Mouse (Mus musculus) limb, embryonic 10.5 days (tissue): ENCODE measurements around the gene Dpf3. TPM values are rescaled to one million over a fixed set of nuclear protein-coding genes. Genes with fewer than 3 reads are reported as not detected.

Source experiments
- DNase-seq: peaks from one replicate; pipeline ENCODE4 v3.0.0-alpha.2; 2017; ENCODE audit warnings: low spot score
- H3K27ac ChIP-seq: fragments of 300-500 bp; sonication (generic); 2 replicates; pipeline ENCODE4 v1.5.1; 2016; ENCODE audit warnings: mild to moderate bottlenecking
- H3K27me3 ChIP-seq: fragments of 300-500 bp; sonication (generic); 2 replicates; pipeline ENCODE4 v1.6.1; 2016; ENCODE audit warnings: low read depth, mild to moderate bottlenecking; ENCODE audit not compliant: poor library complexity, severe bottlenecking
- H3K36me3 ChIP-seq: fragments of 300-500 bp; sonication (generic); 2 replicates; pipeline ENCODE4 v1.6.1; 2016; ENCODE audit warnings: mild to moderate bottlenecking, moderate library complexity
- H3K4me1 ChIP-seq: fragments of 300-500 bp; sonication (generic); 2 replicates; pipeline ENCODE4 v1.6.1; 2016
- H3K4me3 ChIP-seq: fragments of 300-500 bp; sonication (generic); 2 replicates; pipeline ENCODE4 v1.5.1; 2016; ENCODE audit warnings: mild to moderate bottlenecking, moderate library complexity
- H3K9me3 ChIP-seq: fragments of 300-500 bp; sonication (generic); replicated peaks from 2 replicates; pipeline ENCODE4 v1.6.1; 2016; ENCODE audit warnings: mild to moderate bottlenecking
- WGBS: fragments of 180-500 bp; shearing (Covaris S2); methylation state at CpG from one replicate; pipeline ENCODE4 v1.1.7; 2016; 5-methylcytosine and 5-hydroxymethylcytosine counted together
- polyA plus RNA-seq: library from polyadenylated mRNA; unstranded; fragments of >200 nt; fragmentation: Nextera tagmentation; extraction: Ambion mirVana; gene quantifications from 2 replicates; pipeline ENCODE4 v1.2.1, GENCODE M21; 2016

The Dpf3 gene
- polyA plus RNA-seq: 2.5 and 2.6 TPM in 2 replicates

GRCm38 (mm10) chr12:83487476-83487991, at the start of gene Dpf3:
Dpf3 (minus strand) TSS chr12:83487716.
- Histone ChIP-seq H3K4me1 (peaks cover 45% of the 10 kb centered on the region), H3K36me3 (no peaks in the 10 kb centered on the region), H3K27ac (peak within 1 kb of the TSS; percentile 61), H3K9me3 (no peaks in the 10 kb centered on the region), H3K27me3 (peaks cover 51% of the 10 kb centered on the region), H3K4me3 (peak within 1 kb of the TSS; percentile 69)
- under 1% methylated on average over 31 of the region's 31 CpGs for WGBS
- peak; percentile 96 for DNase-seq

GRCm38 (mm10) chr12:83536039-83536438, 48.5 kb upstream of the Dpf3 start:
- no peaks in the 10 kb centered on the region for H3K27me3 ChIP-seq
- H3K27ac ChIP-seq: no peak overlapping the region
- H3K4me3 ChIP-seq: no peak overlapping the region
- DNase-seq: no peak
- peaks cover 3% of the 10 kb centered on the region; the same call in 1 of the 2 replicates for H3K4me1 ChIP-seq
- 90% methylated on average over 9 of the region's 9 CpGs for WGBS
- H3K36me3 ChIP-seq: peaks cover 86% of the 10 kb centered on the region
- H3K9me3 ChIP-seq: no peaks in the 10 kb centered on the region

- Histone ChIP-seq H3K27me3 (no peaks in the 10 kb centered on the region), H3K9me3 (no peaks in the 10 kb centered on the region), H3K4me1 (0 out of 2 replicates have a peak, but pooled peaks cover 3% of the 10 kb centered on the region), H3K4me3 (no peak overlapping the region), H3K27ac (no peak overlapping the region), H3K36me3 (peaks cover 84% of the 10 kb centered on the region)
- DNase-seq: no peak
- WGBS: 81% methylated on average over 11 of the region's 11 CpGs
Measured at GRCm38 (mm10) chr12:83535428-83535827, 47.9 kb upstream of the Dpf3 start.

GRCm38 (mm10) chr12:83534190-83534589, 46.7 kb upstream of the Dpf3 start:
- H3K9me3 ChIP-seq: no peaks in the 10 kb centered on the region
- H3K4me1 ChIP-seq: 0 out of 2 replicates have a peak, but pooled peaks cover 3% of the 10 kb centered on the region
- H3K27me3 ChIP-seq: no peaks in the 10 kb centered on the region
- no peak for DNase-seq
- H3K36me3 ChIP-seq: peaks cover 77% of the 10 kb centered on the region
- WGBS: 92% methylated on average over 3 of the region's 3 CpGs
- no peak overlapping the region for H3K4me3 ChIP-seq
- H3K27ac ChIP-seq: no peak overlapping the region

- DNase-seq: no peak
- Histone ChIP-seq H3K27ac (no peak overlapping the region), H3K4me3 (no peak overlapping the region), H3K4me1 (peaks cover 9% of the 10 kb centered on the region), H3K9me3 (no peaks in the 10 kb centered on the region), H3K36me3 (peaks cover 70% of the 10 kb centered on the region), H3K27me3 (no peaks in the 10 kb centered on the region)
- WGBS: 90% methylated on average over 3 of the region's 3 CpGs
Measured at GRCm38 (mm10) chr12:83532966-83533365, 45.5 kb upstream of the Dpf3 start.

GRCm38 (mm10) chr12:83531992-83532391, 44.5 kb upstream of the Dpf3 start:
- no peaks in the 10 kb centered on the region for H3K9me3 ChIP-seq
- H3K4me3 ChIP-seq: no peak overlapping the region
- 89% methylated on average over 6 of the region's 6 CpGs for WGBS
- peaks cover 19% of the 10 kb centered on the region for H3K4me1 ChIP-seq
- no peak for DNase-seq
- H3K36me3 ChIP-seq: peaks cover 64% of the 10 kb centered on the region
- H3K27ac ChIP-seq: no peak overlapping the region
- no peaks in the 10 kb centered on the region for H3K27me3 ChIP-seq

- peaks cover 25% of the 10 kb centered on the region for H3K4me1 ChIP-seq
- WGBS: 90% methylated on average over 5 of the region's 5 CpGs
- DNase-seq: no peak
- H3K9me3 ChIP-seq: no peaks in the 10 kb centered on the region
- H3K27ac ChIP-seq: no peak overlapping the region
- peaks cover 39% of the 10 kb centered on the region for H3K36me3 ChIP-seq
- no peak overlapping the region for H3K4me3 ChIP-seq
- H3K27me3 ChIP-seq: no peaks in the 10 kb centered on the region
Measured at GRCm38 (mm10) chr12:83528665-83529064, 41.1 kb upstream of the Dpf3 start.

- peaks cover 31% of the 10 kb centered on the region for H3K36me3 ChIP-seq
- no peaks in the 10 kb centered on the region for H3K9me3 ChIP-seq
- 45% methylated on average over 6 of the region's 6 CpGs for WGBS
- no peak overlapping the region for H3K4me3 ChIP-seq
- no peak for DNase-seq
- H3K27ac ChIP-seq: no peak overlapping the region
- no peaks in the 10 kb centered on the region for H3K27me3 ChIP-seq
- H3K4me1 ChIP-seq: peaks cover 32% of the 10 kb centered on the region
Measured at GRCm38 (mm10) chr12:83527816-83528215, 40.3 kb upstream of the Dpf3 start.

- WGBS: 77% methylated on average over 18 of the region's 18 CpGs
- DNase-seq: no peak
- no peaks in the 10 kb centered on the region for H3K9me3 ChIP-seq
- H3K36me3 ChIP-seq: peaks cover 16% of the 10 kb centered on the region
- H3K27ac ChIP-seq: peak overlapping the region; percentile 30; the same call in 1 of the 2 replicates
- H3K4me3 ChIP-seq: no peak overlapping the region
- no peaks in the 10 kb centered on the region for H3K27me3 ChIP-seq
- peaks cover 38% of the 10 kb centered on the region for H3K4me1 ChIP-seq
Measured at GRCm38 (mm10) chr12:83525822-83526544, 38.5 kb upstream of the Dpf3 start.

- H3K9me3 ChIP-seq: no peaks in the 10 kb centered on the region
- peaks cover 52% of the 10 kb centered on the region for H3K4me1 ChIP-seq
- H3K36me3 ChIP-seq: peaks cover 8% of the 10 kb centered on the region
- H3K27me3 ChIP-seq: no peaks in the 10 kb centered on the region
- 83% methylated on average over 5 of the region's 5 CpGs for WGBS
- H3K27ac ChIP-seq: no peak overlapping the region
- DNase-seq: no peak
- no peak overlapping the region for H3K4me3 ChIP-seq
Measured at GRCm38 (mm10) chr12:83524329-83524728, 36.8 kb upstream of the Dpf3 start.

- Histone ChIP-seq H3K4me3 (no peak overlapping the region), H3K9me3 (no peaks in the 10 kb centered on the region), H3K27me3 (no peaks in the 10 kb centered on the region), H3K4me1 (peaks cover 52% of the 10 kb centered on the region), H3K36me3 (peaks cover 5% of the 10 kb centered on the region), H3K27ac (no peak overlapping the region)
- DNase-seq: no peak
- WGBS: 58% methylated on average over 4 of the region's 4 CpGs
Measured at GRCm38 (mm10) chr12:83523892-83524291, 36.4 kb upstream of the Dpf3 start.

GRCm38 (mm10) chr12:83523056-83523455, 35.5 kb upstream of the Dpf3 start:
- Histone ChIP-seq H3K4me1 (peaks cover 47% of the 10 kb centered on the region), H3K9me3 (no peaks in the 10 kb centered on the region), H3K4me3 (no peak overlapping the region), H3K36me3 (peaks cover 3% of the 10 kb centered on the region; the same call in 1 of the 2 replicates), H3K27ac (no peak overlapping the region), H3K27me3 (no peaks in the 10 kb centered on the region)
- WGBS: 89% methylated on average over 6 of the region's 6 CpGs
- no peak for DNase-seq

- Histone ChIP-seq H3K4me3 (peak overlapping the region; percentile 80), H3K27ac (no peak overlapping the region), H3K9me3 (no peaks in the 10 kb centered on the region), H3K4me1 (peaks cover 39% of the 10 kb centered on the region), H3K27me3 (no peaks in the 10 kb centered on the region), H3K36me3 (no peaks in the 10 kb centered on the region)
- WGBS: 46% methylated on average over 8 of the region's 8 CpGs
- DNase-seq: no peak
Measured at GRCm38 (mm10) chr12:83521083-83521482, 33.6 kb upstream of the Dpf3 start.
